8 mouse cellular contexts compared by ENCODE assay signal in genomic region chr11:48798984-48799920, GRCm38 (mm10). TPM values are rescaled to one million over a fixed set of nuclear protein-coding genes. Genes with fewer than 3 reads are reported as not detected.
DNase-seq lines count a peak whose midpoint lies in the region; ATAC-seq and TF ChIP-seq lines count a peak whose summit lies in the region.

No protein-coding gene starts in this region.

- H3K27me3 ChIP-seq in heart, embryonic 12.5 days (replicated peaks), result no peaks in the 10 kb centered on the region
- no peaks in the 10 kb centered on the region for H3K27me3 ChIP-seq in E14TG2a.4 (ENCODE audit: insufficient read depth, low read length)
- no peaks in the 10 kb centered on the region for H3K27me3 ChIP-seq in forebrain, embryonic 11.5 days (ENCODE audit: control insufficient read depth, insufficient read depth, low read length)
- H3K27me3 ChIP-seq in liver, embryonic 13.5 days, result no peaks in the 10 kb centered on the region

- 10% methylated on average over 18 of the region's 18 CpGs for WGBS in heart, embryonic 12.5 days
- 11% methylated on average over 18 of the region's 18 CpGs for WGBS in forebrain, embryonic 11.5 days
- 5% methylated on average over 18 of the region's 18 CpGs for WGBS in liver, embryonic 13.5 days (ENCODE audit: insufficient replicate concordance)

- peak overlapping the region; percentile 97 for H3K27ac ChIP-seq in heart, embryonic 12.5 days (ENCODE audit: poor library complexity, severe bottlenecking)
- H3K27ac ChIP-seq in forebrain, embryonic 11.5 days (ENCODE audit: low read depth, low read length), result peak overlapping the region; percentile 93
- H3K27ac ChIP-seq in liver, embryonic 13.5 days, result peak overlapping the region; percentile 94

- 0 out of 2 replicates have a peak, but pooled peaks have one; percentile 1 for ATAC-seq in heart, embryonic 12.5 days (ENCODE audit: insufficient number of reproducible peaks, low FRiP score)
- ATAC-seq in forebrain, embryonic 11.5 days (replicated peaks; ENCODE audit: low FRiP score), result peak; percentile 13
- peak; percentile 1; the same call in 1 of the 2 replicates for ATAC-seq in liver, embryonic 13.5 days (ENCODE audit: low read depth)

- no peak for TF ChIP-seq CTCF in E14TG2a.4 (conservative IDR thresholded peaks at IDR 0.05; ENCODE audit: low read length)

- peaks cover 38% of the 10 kb centered on the region for H3K4me1 ChIP-seq in heart, embryonic 12.5 days (replicated peaks)
- H3K4me1 ChIP-seq in E14TG2a.4 (replicated peaks; ENCODE audit: low read depth, low read length), result peaks cover 58% of the 10 kb centered on the region
- H3K4me1 ChIP-seq in forebrain, embryonic 11.5 days (replicated peaks; ENCODE audit: control insufficient read depth, insufficient read depth, low read length), result peaks cover 7% of the 10 kb centered on the region
- peaks cover 60% of the 10 kb centered on the region for H3K4me1 ChIP-seq in liver, embryonic 13.5 days (replicated peaks)

- H3K9me3 ChIP-seq in heart, embryonic 12.5 days (replicated peaks), result no peaks in the 10 kb centered on the region
- no peaks in the 10 kb centered on the region for H3K9me3 ChIP-seq in E14TG2a.4 (ENCODE audit: low read length)
- no peaks in the 10 kb centered on the region for H3K9me3 ChIP-seq in forebrain, embryonic 11.5 days (ENCODE audit: control insufficient read depth, low read length)
- H3K9me3 ChIP-seq in liver, embryonic 13.5 days (replicated peaks), result no peaks in the 10 kb centered on the region

- peaks cover 29% of the 10 kb centered on the region for H3K36me3 ChIP-seq in heart, embryonic 12.5 days
- peaks cover 46% of the 10 kb centered on the region for H3K36me3 ChIP-seq in E14TG2a.4 (ENCODE audit: insufficient read depth, low read length)
- H3K36me3 ChIP-seq in forebrain, embryonic 11.5 days (ENCODE audit: control insufficient read depth, insufficient read depth, low read length), result peaks cover 21% of the 10 kb centered on the region; the same call in 1 of the 2 replicates
- H3K36me3 ChIP-seq in liver, embryonic 13.5 days, result peaks cover 33% of the 10 kb centered on the region

- H3K4me3 ChIP-seq in heart, embryonic 12.5 days, result peak overlapping the region; percentile 84
- H3K4me3 ChIP-seq in E14TG2a.4 (replicated peaks; ENCODE audit: low read length), result peak overlapping the region; percentile 98
- peak overlapping the region; percentile 87 for H3K4me3 ChIP-seq in forebrain, embryonic 11.5 days (ENCODE audit: low read depth, low read length)
- H3K4me3 ChIP-seq in liver, embryonic 13.5 days (replicated peaks), result peak overlapping the region; percentile 88

- intact Hi-C loops in left cerebral cortex, postnatal 14 days (cut with DNase I), result no loop called here

- DNase-seq in heart, postnatal 4 days, result no peak
- no peak for DNase-seq in forebrain, embryonic 11.5 days (ENCODE audit: low spot score)
- no peak for DNase-seq in liver, embryonic 13.5 days
- DNase-seq in ovary, postnatal 10 days (ENCODE audit: low spot score), result no peak
- DNase-seq in left cerebral cortex, postnatal 14 days (ENCODE audit: low spot score in 2 of 2), result no peak
- no peak for DNase-seq in c-Kit-positive CD71-positive TER-119-positive erythroid progenitor cells, embryonic 14.5 days (ENCODE audit: low spot score)

- peak overlapping the region; percentile 82 for H3K4me2 ChIP-seq in heart, embryonic 12.5 days
- peak overlapping the region; percentile 61 for H3K4me2 ChIP-seq in forebrain, embryonic 11.5 days (ENCODE audit: low read depth, low read length, severe bottlenecking)
- peak overlapping the region; percentile 84 for H3K4me2 ChIP-seq in liver, embryonic 13.5 days

- peak overlapping the region; percentile 90 for H3K9ac ChIP-seq in heart, embryonic 12.5 days
- peak overlapping the region; percentile 94 for H3K9ac ChIP-seq in forebrain, embryonic 11.5 days (ENCODE audit: low read length)
- H3K9ac ChIP-seq in liver, embryonic 13.5 days, result peak overlapping the region; percentile 92

RNA-seq across cellular contexts. Expression of gene Rack1, which starts 0.9 kb away (rescaled TPM):
- polyA plus RNA-seq in heart, embryonic 12.5 days (2016; fragmentation: Nextera tagmentation; extraction: Ambion mirVana), result 397 and 428 TPM in 2 replicates
- 100 to 1,000 TPM; 642 to 663 TPM for total RNA-seq in heart, postnatal 4 days (2021)
- 648 and 653 TPM in 2 replicates for polyA plus RNA-seq in forebrain, embryonic 11.5 days (2014; fragmentation: Nextera tagmentation; extraction: Ambion mirVana)
- 688 and 710 TPM in 2 replicates for polyA plus RNA-seq in liver, embryonic 13.5 days (2015; fragmentation: Nextera tagmentation; extraction: Ambion mirVana)
- 100 to 1,000 TPM; 252 to 259 TPM for total RNA-seq in left cerebral cortex, postnatal 14 days (2021)

RNA-seq across cellular contexts. Expression of gene Trim41, which starts 17.9 kb away (rescaled TPM):
- polyA plus RNA-seq in heart, embryonic 12.5 days (2016; fragmentation: Nextera tagmentation; extraction: Ambion mirVana), result 4.3 and 4.4 TPM in 2 replicates
- total RNA-seq in heart, postnatal 4 days (2021), result 10 to 100 TPM; 36.0 to 40.1 TPM
- polyA plus RNA-seq in forebrain, embryonic 11.5 days (2014; fragmentation: Nextera tagmentation; extraction: Ambion mirVana), result 4.5 and 5.6 TPM in 2 replicates
- polyA plus RNA-seq in liver, embryonic 13.5 days (2015; fragmentation: Nextera tagmentation; extraction: Ambion mirVana), result 1.7 and 2.4 TPM in 2 replicates
- 10 to 100 TPM; 52.0 to 56.4 TPM for total RNA-seq in left cerebral cortex, postnatal 14 days (2021)

RNA-seq across cellular contexts. Expression of gene Trim7, which starts 26.7 kb away (rescaled TPM):
- polyA plus RNA-seq in heart, embryonic 12.5 days (2016; fragmentation: Nextera tagmentation; extraction: Ambion mirVana), result 0.39 and 0.52 TPM in 2 replicates
- total RNA-seq in heart, postnatal 4 days (2021), result 1 to 10 TPM; 5.3 to 5.5 TPM
- 0.51 and 2.1 TPM in 2 replicates for polyA plus RNA-seq in forebrain, embryonic 11.5 days (2014; fragmentation: Nextera tagmentation; extraction: Ambion mirVana)
- polyA plus RNA-seq in liver, embryonic 13.5 days (2015; fragmentation: Nextera tagmentation; extraction: Ambion mirVana), result 0.06 and 0.09 TPM in 2 replicates
- total RNA-seq in left cerebral cortex, postnatal 14 days (2021), result 1 to 10 TPM; 1.4 to 1.8 TPM

RNA-seq across cellular contexts. Expression of gene Gm12184, which starts 27.2 kb away (rescaled TPM):
- polyA plus RNA-seq in heart, embryonic 12.5 days (2016; fragmentation: Nextera tagmentation; extraction: Ambion mirVana), result 3.3 and 5.3 TPM in 2 replicates
- total RNA-seq in heart, postnatal 4 days (2021), result 1 to 10 TPM; 4.8 to 5.1 TPM
- 12.3 and 12.7 TPM in 2 replicates for polyA plus RNA-seq in forebrain, embryonic 11.5 days (2014; fragmentation: Nextera tagmentation; extraction: Ambion mirVana)
- polyA plus RNA-seq in liver, embryonic 13.5 days (2015; fragmentation: Nextera tagmentation; extraction: Ambion mirVana), result 1.2 and 1.7 TPM in 2 replicates
- 1 to 10 TPM; 1.2 to 1.6 TPM for total RNA-seq in left cerebral cortex, postnatal 14 days (2021)
